Mouse (Mus musculus): ENCODE data around the gene Stac. TPM values are rescaled to one million over a fixed set of nuclear protein-coding genes. Genes with fewer than 3 reads are reported as not detected.

Stac gene
- polyA plus RNA-seq, 1 experiment from 2014 or later: 1.7 TPM

DNA sequence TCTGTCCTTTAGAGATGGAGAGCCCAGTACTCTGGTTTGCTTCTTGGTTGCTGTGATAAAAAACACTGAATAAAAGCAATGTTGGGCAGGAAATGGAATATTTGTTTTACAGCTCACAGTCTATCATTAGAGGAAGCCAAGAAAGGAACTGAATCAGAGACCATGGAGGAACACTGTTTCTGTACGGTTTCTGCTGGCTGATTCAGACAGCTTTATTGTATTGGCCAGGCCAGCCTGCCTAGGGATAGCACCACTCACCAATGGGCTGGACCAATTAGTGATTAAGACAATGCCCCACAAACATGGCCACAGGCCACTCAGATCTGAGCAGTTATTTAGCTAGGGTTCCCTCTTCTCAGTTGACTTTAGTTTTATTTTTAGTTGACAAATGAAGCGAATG, 6.0 kb downstream of the Stac start:
- WGBS: 70% methylated on average over 2 of the region's 2 CpGs
- Histone ChIP-seq H3K4me2 (replicated peaks; ENCODE audit: low read depth) (no peak overlapping the region), H3K4me1 (replicated peaks; ENCODE audit: control insufficient read depth, insufficient read depth, low read length) (no peaks in the 10 kb centered on the region), H3K36me3 (ENCODE audit: control insufficient read depth, insufficient read depth) (no peaks in the 10 kb centered on the region), H3K9me3 (ENCODE audit: control insufficient read depth) (no peaks in the 10 kb centered on the region), H3K9ac (ENCODE audit: low read depth, low read length) (no peak overlapping the region), H3K27me3 (replicated peaks; ENCODE audit: control insufficient read depth, insufficient read depth, low read length) (no peaks in the 10 kb centered on the region; the same call in 1 of the 2 replicates), H3K4me3 (ENCODE audit: low read depth, low read length) (no peak overlapping the region), H3K27ac (ENCODE audit: low read depth, low read length) (no peak overlapping the region)
- TF ChIP-seq CTCF (IDR thresholded peaks at IDR 0.05; ENCODE audit: low read depth): no peak
- no peak for ATAC-seq

DNA sequence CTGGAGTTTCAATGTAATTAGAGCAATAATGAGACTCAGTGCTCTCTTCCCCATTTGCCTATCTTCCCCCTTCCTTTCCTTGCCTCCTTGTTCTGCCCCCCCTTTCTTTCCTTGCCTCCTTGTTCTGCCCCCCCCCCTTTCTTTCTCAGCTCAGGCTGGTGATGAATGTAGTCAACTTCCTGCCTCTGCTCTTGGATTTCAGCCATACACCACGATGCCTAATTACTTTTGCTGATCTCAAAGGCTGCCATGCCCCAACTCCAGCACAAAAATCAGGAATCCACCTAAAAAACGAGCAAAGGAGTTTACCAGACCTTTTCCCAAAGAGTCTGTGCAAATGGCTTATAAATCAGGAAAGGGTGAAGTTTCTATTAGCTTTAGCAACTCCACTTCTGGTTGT, 10.6 kb downstream of the Stac start:
- ATAC-seq: no peak
- Histone ChIP-seq H3K9me3 (ENCODE audit: control insufficient read depth) (no peaks in the 10 kb centered on the region), H3K9ac (ENCODE audit: low read depth, low read length) (no peak overlapping the region), H3K36me3 (ENCODE audit: control insufficient read depth, insufficient read depth) (no peaks in the 10 kb centered on the region), H3K27me3 (replicated peaks; ENCODE audit: control insufficient read depth, insufficient read depth, low read length) (no peaks in the 10 kb centered on the region), H3K4me2 (replicated peaks; ENCODE audit: low read depth) (no peak overlapping the region), H3K27ac (ENCODE audit: low read depth, low read length) (no peak overlapping the region), H3K4me3 (ENCODE audit: low read depth, low read length) (no peak overlapping the region), H3K4me1 (replicated peaks; ENCODE audit: control insufficient read depth, insufficient read depth, low read length) (no peaks in the 10 kb centered on the region)
- TF ChIP-seq CTCF (IDR thresholded peaks at IDR 0.05; ENCODE audit: low read depth): no peak
- 34% methylated on average over 2 of the region's 2 CpGs for WGBS

DNA sequence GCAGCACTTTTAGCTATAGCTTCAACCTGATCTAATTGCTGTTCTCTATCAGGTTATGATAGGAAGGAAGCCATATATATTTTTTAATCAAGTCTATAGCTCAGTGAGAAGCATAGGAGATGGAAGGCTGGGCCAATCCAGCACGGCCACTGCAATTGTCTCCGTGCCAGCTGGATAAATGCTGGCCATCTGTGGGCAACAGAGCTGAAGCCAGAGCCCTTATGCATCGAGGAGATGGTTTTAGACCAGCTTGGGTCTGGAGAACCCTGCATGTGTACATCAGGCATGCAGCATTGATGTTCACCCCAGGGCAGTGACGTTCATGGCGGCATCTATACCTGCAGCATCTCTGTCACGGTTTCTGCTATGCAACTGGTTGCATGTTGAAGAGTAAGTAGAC, 20.3 kb downstream of the Stac start:
- no peaks in the 10 kb centered on the region for H3K9me3 ChIP-seq (ENCODE audit: control insufficient read depth)
- H3K27ac ChIP-seq (ENCODE audit: low read depth, low read length): no peak overlapping the region
- TF ChIP-seq CTCF (IDR thresholded peaks at IDR 0.05; ENCODE audit: low read depth): no peak
- no peak overlapping the region for H3K9ac ChIP-seq (ENCODE audit: low read depth, low read length)
- 82% methylated on average over 6 of the region's 6 CpGs for WGBS
- H3K27me3 ChIP-seq (replicated peaks; ENCODE audit: control insufficient read depth, insufficient read depth, low read length): no peaks in the 10 kb centered on the region
- no peak for ATAC-seq
- H3K36me3 ChIP-seq (ENCODE audit: control insufficient read depth, insufficient read depth): no peaks in the 10 kb centered on the region
- no peaks in the 10 kb centered on the region for H3K4me1 ChIP-seq (replicated peaks; ENCODE audit: control insufficient read depth, insufficient read depth, low read length)
- no peak overlapping the region for H3K4me3 ChIP-seq (ENCODE audit: low read depth, low read length)
- H3K4me2 ChIP-seq (replicated peaks; ENCODE audit: low read depth): no peak overlapping the region

DNA sequence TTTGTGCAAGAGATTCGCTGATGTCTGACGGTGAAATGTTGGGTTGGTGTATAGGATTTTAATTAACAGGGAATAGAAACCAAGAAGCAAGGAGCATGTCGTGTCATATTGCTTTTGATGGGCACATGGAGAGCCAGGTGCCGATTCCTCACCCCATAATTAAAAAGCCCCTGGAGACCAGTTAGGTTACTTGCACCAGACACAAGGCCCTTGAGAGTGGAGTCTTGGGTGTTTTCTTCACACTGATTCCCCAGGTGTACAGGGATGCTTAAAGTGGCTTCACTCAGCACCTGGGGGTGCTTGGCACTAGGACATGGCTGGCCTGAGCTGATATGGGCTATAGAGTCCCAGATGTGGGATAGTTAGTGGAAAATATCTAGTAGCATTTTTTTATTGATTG, 35.1 kb downstream of the Stac start:
- no peaks in the 10 kb centered on the region for H3K9me3 ChIP-seq (ENCODE audit: control insufficient read depth)
- TF ChIP-seq CTCF (IDR thresholded peaks at IDR 0.05; ENCODE audit: low read depth): no peak
- H3K36me3 ChIP-seq (ENCODE audit: control insufficient read depth, insufficient read depth): no peaks in the 10 kb centered on the region
- H3K4me1 ChIP-seq (replicated peaks; ENCODE audit: control insufficient read depth, insufficient read depth, low read length): no peaks in the 10 kb centered on the region
- no peaks in the 10 kb centered on the region for H3K27me3 ChIP-seq (replicated peaks; ENCODE audit: control insufficient read depth, insufficient read depth, low read length)
- no peak for ATAC-seq
- no peak overlapping the region for H3K4me3 ChIP-seq (ENCODE audit: low read depth, low read length)
- H3K27ac ChIP-seq (ENCODE audit: low read depth, low read length): no peak overlapping the region
- WGBS: 89% methylated on average over 4 of the region's 4 CpGs
- no peak overlapping the region for H3K4me2 ChIP-seq (replicated peaks; ENCODE audit: low read depth)
- no peak overlapping the region for H3K9ac ChIP-seq (ENCODE audit: low read depth, low read length)

DNA sequence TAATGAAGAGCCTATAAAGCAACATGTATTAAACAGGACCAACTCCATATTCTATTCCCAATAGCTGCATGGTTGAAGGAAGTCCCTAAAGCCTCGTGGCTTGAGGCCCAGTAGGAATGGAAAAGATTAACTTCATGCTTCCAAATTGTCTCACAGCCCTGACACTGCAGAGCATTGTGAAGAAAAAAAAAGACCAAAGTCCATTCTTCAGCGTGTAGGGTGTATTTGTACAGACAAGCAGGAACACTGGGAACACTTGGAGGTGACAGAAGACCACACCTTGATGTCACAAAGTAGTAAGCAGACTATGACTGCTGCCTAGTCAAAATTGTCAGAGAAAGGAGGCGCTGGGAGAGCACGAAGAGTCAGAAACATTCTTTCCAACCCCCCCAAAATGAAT, 45.9 kb downstream of the Stac start:
- Histone ChIP-seq H3K27ac (ENCODE audit: low read depth, low read length) (no peak overlapping the region), H3K27me3 (replicated peaks; ENCODE audit: control insufficient read depth, insufficient read depth, low read length) (no peaks in the 10 kb centered on the region), H3K9me3 (ENCODE audit: control insufficient read depth) (no peaks in the 10 kb centered on the region), H3K4me2 (replicated peaks; ENCODE audit: low read depth) (no peak overlapping the region), H3K36me3 (ENCODE audit: control insufficient read depth, insufficient read depth) (no peaks in the 10 kb centered on the region), H3K4me1 (replicated peaks; ENCODE audit: control insufficient read depth, insufficient read depth, low read length) (no peaks in the 10 kb centered on the region), H3K4me3 (ENCODE audit: low read depth, low read length) (no peak overlapping the region), H3K9ac (ENCODE audit: low read depth, low read length) (no peak overlapping the region)
- 58% methylated on average over 4 of the region's 4 CpGs for WGBS
- no peak for TF ChIP-seq CTCF (IDR thresholded peaks at IDR 0.05; ENCODE audit: low read depth)
- ATAC-seq: peak; percentile 72

DNA sequence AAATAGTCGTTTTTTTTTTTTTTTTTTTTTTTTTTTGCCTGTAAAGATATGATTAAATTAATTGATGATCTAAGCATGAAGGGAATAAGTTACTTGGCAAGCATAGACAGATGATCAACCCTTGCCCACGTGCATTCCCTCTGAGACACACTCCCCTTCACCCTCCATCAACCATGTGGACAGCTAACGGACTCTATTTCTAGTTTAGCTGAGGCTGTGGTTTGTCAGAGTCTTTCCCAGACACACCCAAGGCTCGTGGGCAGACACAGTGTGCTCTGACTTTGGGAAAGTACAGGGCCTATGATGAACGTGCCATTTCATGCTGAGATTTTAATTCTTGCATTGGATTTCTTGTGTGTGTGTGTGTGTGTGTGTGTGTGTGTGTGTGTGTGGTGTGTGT, 46.8 kb downstream of the Stac start:
- no peak for ATAC-seq
- no peak overlapping the region for H3K4me2 ChIP-seq (replicated peaks; ENCODE audit: low read depth)
- no peaks in the 10 kb centered on the region for H3K36me3 ChIP-seq (ENCODE audit: control insufficient read depth, insufficient read depth)
- no peak overlapping the region for H3K4me3 ChIP-seq (ENCODE audit: low read depth, low read length)
- H3K27ac ChIP-seq (ENCODE audit: low read depth, low read length): no peak overlapping the region
- no peak for TF ChIP-seq CTCF (IDR thresholded peaks at IDR 0.05; ENCODE audit: low read depth)
- 62% methylated on average over 5 of the region's 5 CpGs for WGBS
- no peak overlapping the region for H3K9ac ChIP-seq (ENCODE audit: low read depth, low read length)
- H3K27me3 ChIP-seq (replicated peaks; ENCODE audit: control insufficient read depth, insufficient read depth, low read length): no peaks in the 10 kb centered on the region
- no peaks in the 10 kb centered on the region for H3K4me1 ChIP-seq (replicated peaks; ENCODE audit: control insufficient read depth, insufficient read depth, low read length)
- no peaks in the 10 kb centered on the region for H3K9me3 ChIP-seq (ENCODE audit: control insufficient read depth)

DNA sequence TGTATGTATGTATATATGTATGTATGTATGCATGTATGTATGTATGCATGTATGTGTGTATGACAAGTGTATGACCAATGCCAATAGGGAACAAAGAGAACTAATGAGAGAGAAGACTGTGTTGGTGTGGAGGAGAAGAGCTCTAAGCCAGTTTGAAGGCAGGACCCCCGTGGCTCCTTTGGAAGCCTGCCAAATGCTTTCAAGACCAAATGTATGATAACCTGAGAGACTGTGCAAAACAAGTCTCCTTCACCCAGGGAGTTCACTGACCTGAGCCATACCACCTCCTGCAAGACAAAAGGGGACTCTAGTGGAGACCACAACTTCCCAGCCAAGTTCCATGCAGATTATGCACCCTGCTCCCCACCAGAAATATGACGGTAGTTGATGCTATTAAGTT, 52.5 kb downstream of the Stac start:
- H3K27me3 ChIP-seq (replicated peaks; ENCODE audit: control insufficient read depth, insufficient read depth, low read length): no peaks in the 10 kb centered on the region
- no peaks in the 10 kb centered on the region for H3K9me3 ChIP-seq (ENCODE audit: control insufficient read depth)
- no peak overlapping the region for H3K9ac ChIP-seq (ENCODE audit: low read depth, low read length)
- no peak overlapping the region for H3K4me2 ChIP-seq (replicated peaks; ENCODE audit: low read depth)
- no peak overlapping the region for H3K27ac ChIP-seq (ENCODE audit: low read depth, low read length)
- ATAC-seq: no peak
- WGBS: 61% methylated on average over 2 of the region's 2 CpGs
- no peak for TF ChIP-seq CTCF (IDR thresholded peaks at IDR 0.05; ENCODE audit: low read depth)
- no peaks in the 10 kb centered on the region for H3K4me1 ChIP-seq (replicated peaks; ENCODE audit: control insufficient read depth, insufficient read depth, low read length)
- H3K36me3 ChIP-seq (ENCODE audit: control insufficient read depth, insufficient read depth): no peaks in the 10 kb centered on the region
- no peak overlapping the region for H3K4me3 ChIP-seq (ENCODE audit: low read depth, low read length)
